Mouse (Mus musculus) embryonic fibroblast, embryonic 13.5 days (primary cell): ENCODE results near the gene Chp2.

Source experiments
- CTCF ChIP-seq: IDR thresholded peaks from 2 replicates; pipeline ENCODE4 v1.5.1; 2011; ENCODE audit warnings: mild to moderate bottlenecking, control low read depth, low read length, moderate library complexity, borderline replicate concordance; ENCODE audit not compliant: insufficient read depth
- POLR2A ChIP-seq: IDR thresholded peaks from 2 replicates; pipeline ENCODE4 v1.6.1; 2011; ENCODE audit warnings: low read depth, mild to moderate bottlenecking, control low read depth, low read length, moderate library complexity

- TF ChIP-seq POLR2A (no peak), CTCF (peak; percentile 50; the same call in 1 of the 2 replicates)
These were observed 29.8 kb upstream of the Chp2 start for GRCm38 (mm10) chr7:122189484-122189883.
